Mouse (Mus musculus) adrenal gland (tissue): ENCODE results near the gene Ntrk2.
"Not testable (repeated sequence)": the region's sequence is repeated elsewhere in the genome, so short reads cannot be mapped to it uniquely, and the experiment has no call there.

ENCODE experiments used
- intact Hi-C: fragments of 180-260 bp; cut with DNase I; formaldehyde crosslinking; loops from one replicate; pipeline ENCODE4 v1.15.1; 2025

Gene Ntrk2

DNA sequence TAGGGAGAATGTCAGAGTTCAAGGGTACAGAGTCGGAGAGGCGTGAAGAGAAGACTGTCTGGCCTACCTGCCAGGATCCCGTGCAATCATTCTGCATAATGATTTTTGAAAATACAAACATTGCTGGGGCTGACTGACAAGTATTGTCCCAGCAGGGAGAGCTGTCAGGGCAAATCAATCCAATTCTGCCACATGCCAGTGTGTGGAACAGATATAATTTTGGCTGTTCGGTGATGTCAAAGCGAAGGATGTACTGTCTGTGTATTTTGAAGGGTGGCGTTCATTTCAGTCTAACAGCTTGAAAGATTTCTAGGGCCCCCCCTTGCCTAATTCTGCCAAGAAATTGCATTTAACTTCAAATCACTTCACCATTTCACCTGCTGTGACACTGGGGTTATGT, 224.2 kb downstream of the Ntrk2 start:
- intact Hi-C loops = no loop called here

DNA sequence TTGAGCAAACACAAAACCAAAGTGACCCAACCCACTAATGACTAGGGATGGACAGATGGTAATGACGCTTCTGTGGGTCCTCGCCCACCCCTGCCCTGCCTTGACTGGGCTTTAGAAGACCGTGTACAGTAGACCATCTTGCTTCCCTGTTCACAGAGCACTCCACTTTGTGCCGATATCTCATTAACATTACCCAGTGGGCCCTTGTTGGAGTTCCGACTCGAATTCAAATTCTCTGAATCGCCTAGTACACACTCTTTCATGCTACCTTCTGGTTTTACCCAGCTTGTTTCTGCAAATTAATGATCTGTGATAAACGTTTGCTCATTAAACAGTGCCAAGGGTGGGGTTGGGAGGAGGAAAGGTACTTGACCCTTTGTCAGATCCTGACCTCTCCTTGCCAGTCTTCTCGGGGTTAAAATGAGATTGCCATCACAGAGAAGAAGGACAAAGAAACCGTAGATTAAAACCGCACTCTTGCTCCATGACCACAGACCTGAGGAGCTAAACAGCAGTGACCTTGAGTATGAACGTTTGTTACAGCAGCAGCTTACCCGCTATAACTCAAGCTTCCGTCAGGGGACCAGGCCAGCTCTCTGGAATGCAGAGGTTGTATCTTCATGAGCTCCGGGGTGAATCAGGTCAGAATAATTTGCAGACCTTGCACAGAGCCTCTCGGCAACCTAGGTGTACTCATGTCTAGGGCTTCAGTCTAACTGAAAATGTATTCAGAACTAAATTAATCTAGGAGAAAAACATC, 234.0 kb downstream of the Ntrk2 start:
- intact Hi-C loops = no loop called here

DNA sequence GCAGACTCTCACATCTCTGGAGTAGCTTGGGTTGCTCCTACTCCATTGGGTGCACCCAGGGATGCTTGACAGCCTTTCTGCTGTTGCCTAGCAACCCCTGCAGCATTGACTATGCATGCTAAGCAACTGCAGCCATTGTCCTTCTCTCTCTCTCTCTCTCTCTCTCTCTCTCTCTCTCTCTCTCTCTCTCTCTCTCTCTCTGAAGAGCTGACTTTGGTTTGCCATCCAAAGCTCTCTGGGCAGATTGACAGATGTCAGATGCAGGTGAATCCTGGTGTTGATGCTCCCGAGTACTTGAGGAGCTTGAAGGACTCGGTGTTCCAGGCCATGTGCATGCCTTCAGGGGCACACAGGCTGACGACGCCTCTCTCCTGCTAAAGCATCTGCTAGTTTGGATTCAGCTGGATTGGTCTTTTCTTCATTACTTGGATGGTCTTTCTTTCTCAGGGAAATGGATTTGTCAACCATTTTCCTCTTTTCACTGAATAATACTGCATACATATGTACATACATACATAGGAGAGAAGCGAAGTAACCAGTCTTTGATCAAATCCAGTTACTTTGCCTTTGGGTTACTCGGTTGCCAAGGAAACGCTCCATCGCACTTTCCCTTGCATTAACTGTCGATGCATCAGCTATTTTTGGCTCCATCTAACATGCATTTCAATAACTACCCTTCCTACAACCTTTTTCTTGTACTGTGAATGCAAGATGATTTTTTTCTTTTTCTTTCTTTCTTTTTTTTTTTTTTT, 234.8 kb downstream of the Ntrk2 start:
- intact Hi-C loops = no loop called here

DNA sequence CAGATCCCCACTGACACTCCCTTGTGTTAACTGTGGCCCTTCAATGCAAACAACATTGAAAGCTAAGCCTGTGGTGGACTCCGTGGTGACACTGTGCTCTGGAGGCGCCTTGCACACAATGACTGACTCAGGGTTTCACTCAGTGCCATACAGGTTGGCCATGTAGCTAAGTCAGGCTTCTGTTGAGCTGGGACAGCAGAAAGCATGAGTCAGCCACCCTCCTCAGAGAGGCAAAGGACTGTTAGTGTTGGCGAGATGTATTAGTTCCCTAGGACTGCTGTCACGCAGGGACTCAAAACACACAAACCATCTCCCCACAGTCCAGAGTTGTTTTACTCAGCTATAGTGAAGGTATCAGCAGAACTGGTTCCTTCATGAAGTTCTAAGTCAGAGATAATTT, 245.8 kb downstream of the Ntrk2 start:
- intact Hi-C loops = no loop called here

DNA sequence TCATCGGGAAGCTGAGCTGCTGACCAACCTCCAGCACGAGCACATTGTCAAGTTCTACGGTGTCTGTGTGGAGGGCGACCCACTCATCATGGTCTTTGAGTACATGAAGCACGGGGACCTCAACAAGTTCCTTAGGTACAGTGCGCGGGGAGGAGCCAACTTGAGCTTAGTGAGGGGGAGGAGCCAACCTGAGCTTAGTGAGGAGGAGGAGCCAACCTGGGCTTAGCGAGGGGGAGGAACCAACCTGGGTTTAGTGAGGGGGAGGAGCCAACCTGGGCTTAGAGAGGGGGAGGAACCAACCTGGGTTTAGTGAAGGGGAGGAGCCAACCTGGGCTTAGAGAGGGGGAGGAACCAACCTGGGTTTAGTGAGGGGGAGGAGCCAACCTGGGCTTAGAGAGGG, 248.0 kb downstream of the Ntrk2 start:
- intact Hi-C loops = not testable (repeated sequence)

DNA sequence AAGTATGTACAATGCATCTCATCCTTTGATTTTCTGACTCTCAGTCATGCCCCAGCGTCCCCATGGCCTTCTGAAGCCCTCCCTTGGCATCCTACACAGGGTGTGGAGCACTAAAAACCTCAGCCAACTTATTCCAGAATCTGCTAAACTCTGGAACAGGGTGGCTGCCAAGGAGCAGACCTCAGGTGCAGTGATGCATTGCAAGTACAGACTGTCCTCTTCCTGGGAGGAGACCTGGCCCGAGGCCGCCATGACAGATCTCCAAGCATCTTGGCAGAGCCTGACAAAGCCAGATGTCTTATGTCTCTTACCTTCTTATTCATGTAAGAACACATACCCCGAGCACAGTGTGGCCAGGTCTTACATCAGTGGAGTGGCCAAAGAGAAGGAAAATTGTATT, 250.5 kb downstream of the Ntrk2 start:
- intact Hi-C loops = no loop called here

DNA sequence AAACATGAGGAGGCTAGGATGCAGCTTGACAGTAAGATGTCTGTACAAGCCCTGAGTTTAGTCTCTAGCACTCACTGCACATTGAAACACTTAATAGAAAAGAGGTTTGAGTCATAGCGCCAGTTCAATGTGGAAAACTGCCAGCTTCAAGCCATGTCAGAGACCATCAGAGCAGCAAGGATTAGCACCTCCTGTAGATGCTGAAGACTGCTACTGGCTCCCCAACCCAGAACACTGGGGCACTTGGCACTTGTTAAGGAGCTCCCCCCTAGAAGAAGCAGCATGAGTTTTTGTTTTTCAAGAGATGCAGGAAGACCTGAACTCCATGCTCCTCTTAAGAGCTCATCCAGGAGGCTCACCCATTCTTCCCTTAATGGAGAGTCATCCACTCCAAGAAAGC, 251.5 kb downstream of the Ntrk2 start:
- intact Hi-C loops = no loop called here

DNA sequence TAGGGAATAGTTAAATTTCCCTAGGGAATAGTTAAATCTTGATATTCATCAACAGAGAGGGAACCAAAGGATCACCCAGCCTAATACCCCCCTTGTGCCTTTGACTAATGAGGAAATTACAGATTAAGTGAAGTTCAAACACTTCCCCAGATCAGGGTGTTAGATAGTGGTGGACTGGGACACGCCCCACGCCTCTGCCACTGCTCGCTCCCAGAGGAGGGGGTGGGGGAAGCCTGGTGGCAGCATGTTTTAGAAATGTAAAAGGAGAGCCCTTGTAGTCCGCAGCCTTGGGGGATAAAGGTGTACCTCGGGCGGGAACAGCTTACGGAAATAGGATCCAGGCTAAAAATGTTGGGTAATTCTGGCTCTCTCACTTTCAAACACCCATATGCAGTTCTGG, 252.7 kb downstream of the Ntrk2 start:
- intact Hi-C loops = no loop called here

DNA sequence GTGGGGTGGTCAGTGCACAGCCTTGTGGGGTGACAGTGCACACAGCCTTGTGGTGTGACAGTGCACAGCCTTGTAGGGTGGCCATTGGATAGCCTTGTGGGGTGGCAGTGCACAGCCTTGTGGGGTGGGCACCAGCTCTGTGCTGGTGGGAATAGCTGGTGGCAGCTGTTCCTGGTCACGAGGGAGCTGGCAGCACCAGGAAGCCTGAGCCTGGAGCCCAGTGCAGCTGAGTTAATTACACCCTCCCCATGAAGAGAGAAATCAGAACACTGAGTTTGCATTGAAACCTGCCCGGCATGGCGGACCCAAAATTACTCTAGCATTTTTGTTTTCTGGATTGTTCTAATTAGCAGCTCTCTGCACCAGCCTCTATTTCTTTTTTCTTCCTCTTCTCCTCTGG, 259.3 kb downstream of the Ntrk2 start:
- intact Hi-C loops = no loop called here

DNA sequence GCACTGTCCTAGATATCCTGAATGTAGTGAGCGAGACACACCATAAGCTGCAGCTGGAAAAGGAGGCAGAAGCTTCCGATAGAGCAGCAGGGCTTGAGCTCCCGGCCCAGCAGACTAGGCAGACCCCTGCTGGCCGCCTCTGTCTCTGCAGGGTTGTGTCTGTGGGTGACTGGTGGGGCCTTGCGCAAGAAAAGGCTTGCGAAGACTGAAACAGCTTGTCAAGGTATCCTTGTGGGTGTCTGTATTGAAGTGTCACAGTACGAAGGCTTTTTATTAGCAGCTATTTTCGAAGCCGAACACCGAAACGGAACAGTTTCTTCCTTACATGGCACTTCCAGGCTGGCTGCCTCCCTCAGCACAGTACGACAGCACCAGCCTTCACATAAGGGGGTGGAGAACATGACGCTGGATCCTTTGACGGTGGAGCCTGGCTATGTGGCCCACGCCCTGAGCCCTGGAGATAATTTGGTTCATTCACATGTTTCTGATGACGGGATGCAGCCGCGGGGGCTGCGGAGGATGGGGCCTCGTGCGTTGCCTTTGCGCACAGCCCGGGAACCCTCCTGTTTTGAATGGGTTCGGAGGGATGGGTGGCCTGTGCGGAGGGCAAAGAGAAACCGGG, 267.4 kb downstream of the Ntrk2 start:
- intact Hi-C loops = loop anchor here (1.0 to 2.0 kb wide), 2 partner anchors 268 to 435 kb away; no protein-coding TSS in a partner anchor

DNA sequence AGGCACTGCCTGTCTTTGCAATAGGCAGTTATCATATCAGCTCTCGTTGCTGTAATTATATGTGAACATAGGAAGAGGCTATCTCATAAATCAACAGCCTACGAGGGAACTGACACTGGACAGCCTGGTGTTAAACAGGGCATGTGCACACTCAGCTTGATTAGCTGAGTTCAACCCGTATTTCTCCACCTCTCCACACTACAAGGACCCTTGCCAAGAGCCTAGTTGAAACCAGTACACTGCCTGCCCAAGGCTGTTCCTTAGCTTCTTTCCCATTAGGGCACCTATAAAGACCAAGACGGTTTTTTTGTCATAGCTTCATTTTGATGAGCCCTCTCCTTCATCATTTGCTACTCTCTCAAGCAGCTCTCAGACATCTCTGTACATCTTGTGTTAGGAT, 270.1 kb downstream of the Ntrk2 start:
- intact Hi-C loops = no loop called here

DNA sequence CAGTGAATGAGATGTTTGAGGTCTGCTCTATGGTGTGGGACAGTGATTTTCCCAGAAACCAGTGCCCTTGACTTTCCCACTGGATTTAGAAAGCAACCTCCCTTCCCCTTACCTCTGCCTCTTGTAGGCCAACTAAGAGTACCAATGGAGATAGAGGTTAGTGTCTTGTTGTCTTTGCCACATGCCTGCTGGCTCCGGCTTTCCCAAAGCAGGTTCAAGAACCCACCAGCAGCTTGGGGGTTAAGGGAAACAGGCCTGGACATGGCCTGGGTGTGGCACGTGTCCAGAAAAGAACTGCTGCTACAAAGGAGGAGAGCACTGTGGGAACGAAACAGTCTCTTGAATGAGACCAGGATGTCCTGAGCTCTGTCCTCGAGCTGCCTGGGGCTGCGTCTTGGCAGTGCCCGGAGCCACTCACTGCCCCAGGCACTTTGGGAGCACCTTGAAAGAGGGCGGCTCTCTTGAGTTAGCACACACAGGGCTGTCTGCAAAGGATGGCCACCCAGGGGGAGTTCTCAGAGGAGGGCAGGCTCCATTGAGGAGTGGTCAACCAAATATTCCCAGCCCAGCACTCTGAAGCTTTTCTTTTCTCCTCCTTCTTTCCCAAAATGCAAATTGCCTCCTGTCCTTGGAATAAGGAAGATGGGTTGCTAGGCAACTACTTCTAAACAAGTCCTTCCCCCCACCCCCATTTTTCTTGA, 273.5 kb downstream of the Ntrk2 start:
- intact Hi-C loops = no loop called here

DNA sequence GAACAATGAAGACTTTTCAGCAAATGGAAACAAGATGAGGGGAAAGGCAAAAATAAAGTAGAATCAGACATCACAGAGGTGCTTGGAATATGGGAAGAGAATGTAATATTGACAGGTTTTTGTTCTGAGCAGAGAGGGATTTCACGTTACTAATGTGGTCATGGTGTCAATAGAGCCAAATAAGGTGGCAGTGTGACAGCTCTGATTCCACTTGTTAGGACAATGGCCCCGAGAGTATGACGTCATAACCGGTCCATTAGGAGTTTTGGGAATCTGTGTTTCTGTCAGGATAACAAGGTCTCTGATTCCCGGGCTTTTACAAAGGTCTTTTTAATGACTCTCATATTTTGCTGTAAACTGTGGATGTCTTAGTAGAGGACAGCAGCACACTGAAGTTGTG, 274.1 kb downstream of the Ntrk2 start:
- intact Hi-C loops = no loop called here

DNA sequence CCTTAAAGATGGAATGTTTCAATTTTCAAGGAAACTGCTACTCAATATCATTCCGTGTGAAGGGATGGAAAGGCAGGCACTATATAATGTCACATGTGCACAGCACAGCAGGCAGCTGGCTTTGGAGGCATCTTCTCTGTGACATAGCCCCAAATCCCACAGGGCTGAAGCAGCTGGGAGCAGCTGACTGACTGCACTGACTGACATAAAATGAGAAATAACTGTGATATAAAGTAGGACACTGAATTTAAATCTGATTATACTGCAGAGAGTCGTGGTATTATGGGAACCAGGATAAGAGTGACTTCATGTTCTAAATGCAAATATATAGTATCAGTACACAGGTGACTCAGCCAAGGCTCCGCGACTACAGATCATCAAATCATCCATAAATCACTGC, 282.6 kb downstream of the Ntrk2 start:
- intact Hi-C loops = no loop called here

DNA sequence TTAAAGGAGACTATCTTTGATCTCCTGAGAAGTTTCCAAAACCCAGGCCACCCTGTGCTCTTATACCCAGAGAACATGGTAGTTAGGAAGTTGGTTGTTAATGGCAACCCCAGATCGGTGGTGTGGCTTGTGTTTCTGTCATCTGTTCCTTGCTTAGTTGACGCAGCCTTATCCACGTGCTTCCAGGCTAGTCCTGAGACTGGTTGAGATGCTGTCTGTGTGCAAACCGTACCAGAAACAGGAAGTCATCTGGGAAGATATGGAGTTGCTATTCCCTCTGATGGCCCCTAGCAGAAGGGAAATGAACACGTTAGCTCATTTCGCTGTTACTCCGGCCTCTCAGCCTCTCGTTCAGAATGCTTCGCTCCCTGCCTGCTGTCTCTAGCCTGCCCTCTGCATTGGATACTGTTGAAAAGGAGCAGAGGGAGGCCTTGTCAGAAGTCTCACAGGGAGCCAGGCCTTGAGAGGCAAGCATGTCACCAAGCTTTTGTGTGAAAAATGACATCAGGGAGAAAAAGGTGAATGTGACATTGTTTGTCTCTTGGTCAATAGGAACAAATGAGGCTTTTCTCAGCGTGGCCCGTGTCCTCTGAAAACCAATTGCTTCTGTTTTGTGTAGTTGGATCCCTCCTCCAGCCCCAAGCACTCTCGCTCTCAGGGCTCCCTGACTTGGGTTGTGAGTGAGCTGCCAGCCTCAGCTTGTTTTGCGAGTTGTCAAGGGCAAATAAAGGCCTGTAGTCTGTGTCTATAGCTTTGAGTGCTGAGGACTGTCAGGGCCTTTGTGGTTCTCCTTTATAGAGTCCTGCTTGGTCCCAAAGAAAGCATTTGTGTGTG, 285.0 kb downstream of the Ntrk2 start:
- intact Hi-C loops = no loop called here

DNA sequence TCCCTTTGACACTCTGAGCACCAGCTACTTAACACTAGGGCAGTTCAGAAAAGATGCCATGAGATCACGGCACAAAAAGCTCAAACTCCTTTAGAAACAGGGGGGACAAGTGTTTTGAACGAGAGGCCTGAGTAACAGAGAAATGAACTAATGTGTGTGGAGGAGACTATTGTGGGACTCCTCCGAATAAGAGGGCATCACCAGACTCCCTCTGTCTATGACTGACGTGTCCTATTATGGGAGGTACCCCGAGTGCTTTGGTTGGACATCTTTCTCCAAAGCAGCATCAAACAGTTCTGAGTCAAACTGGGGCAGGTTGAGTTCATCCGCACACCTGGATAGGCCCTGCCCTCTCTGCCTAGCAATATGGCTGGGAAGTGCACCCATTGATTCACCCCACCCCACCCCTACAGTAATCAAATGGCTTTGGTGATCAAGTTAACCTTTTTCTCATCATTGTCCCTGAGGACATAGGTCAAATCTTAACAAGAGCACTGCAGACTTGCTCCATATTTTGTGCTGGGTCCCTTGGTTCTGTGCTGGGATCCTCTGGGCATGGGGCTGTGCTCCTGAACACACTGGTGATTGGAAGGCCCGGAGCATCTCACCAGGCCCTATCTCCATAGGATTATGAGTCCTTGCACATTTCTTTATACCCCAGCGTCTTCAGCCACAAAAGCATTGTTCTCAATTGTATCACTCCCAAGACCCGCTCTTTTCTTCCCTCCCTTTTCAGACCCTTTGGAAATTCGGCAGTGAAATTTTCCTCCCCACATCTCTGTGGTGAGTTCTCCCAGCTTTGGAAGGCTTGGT, 285.9 kb downstream of the Ntrk2 start:
- intact Hi-C loops = no loop called here

DNA sequence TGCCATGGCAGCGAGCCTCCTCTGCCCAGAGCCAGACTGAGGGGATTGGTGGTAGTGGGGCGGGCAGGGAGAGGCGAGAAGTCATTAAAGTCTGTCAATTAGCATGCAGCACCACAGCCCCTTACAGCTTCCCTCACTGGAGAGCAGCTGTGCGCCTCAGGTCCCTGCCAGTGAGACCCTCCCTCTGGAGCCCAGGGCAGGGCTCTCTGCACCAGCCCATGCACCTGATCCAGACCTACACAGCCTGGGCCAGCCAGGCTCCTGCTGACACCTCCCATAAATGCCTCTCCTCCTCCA, 286.4 kb downstream of the Ntrk2 start:
- intact Hi-C loops = no loop called here

DNA sequence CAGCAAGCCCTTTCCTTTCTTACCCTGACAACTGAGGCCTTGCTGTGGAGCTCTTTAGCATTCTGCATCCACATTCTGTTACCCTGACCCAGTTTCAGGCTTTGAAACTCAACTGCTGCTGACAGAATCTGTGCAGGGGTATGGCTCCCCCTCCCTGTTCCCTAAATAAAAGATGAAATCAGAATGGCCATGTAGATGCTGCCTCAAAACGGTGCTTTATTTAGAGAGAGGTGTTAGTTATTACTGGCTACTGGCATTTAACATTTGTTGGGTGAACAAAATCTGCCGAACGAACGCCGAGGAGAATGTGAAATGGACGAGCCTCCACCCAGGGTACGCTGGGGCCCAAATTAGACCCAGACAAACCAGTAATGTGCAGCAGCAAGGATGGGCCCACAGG, 288.4 kb downstream of the Ntrk2 start:
- intact Hi-C loops = no loop called here

DNA sequence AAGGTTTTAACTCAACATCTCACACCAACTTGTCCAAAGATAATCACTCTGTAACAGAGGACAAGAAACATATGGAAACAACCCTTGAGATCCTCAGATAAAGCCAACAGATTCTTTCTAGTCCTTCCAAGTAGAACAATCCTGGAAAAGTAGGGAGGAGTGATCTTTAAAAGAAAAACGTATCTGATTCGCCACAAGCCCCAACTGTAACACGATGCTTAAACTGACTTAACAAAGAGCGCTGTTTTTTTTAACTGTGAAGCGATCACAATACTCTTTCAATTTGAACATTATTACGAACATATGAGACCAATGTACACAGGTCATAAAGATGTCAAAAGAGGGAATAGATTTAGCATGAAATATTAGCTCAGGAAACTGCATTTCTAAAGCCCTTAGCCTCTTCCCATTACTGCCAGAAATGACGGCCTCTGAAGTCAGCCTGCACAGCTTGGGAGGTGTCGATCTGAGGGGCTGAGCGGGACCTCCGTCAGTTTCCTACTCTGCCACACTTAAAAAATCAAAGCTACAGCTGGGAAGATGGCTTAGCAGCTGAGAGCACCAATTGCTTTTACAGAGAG, 289.5 kb downstream of the Ntrk2 start:
- intact Hi-C loops = no loop called here

DNA sequence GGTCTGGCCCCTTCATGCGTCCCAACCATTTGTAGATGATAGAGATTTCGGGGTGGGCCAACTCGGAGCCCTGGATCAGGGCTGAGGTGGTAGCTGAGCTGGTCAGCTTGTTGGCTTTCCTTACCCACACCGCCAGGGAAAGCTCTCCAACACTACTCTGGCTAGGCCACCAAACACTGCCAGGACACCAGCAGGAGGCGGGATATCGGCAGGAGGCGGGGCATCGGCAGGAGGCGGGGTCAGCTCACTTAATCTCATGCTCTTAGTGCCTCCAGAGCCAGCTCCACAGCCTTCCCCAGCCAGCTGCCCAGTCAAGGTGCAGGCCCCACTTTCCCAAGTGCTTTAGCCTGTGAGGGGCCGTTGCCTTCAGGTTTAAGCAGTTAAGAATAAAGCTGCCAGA, 293.7 kb downstream of the Ntrk2 start:
- intact Hi-C loops = no loop called here
